Mouse (Mus musculus): ENCODE measurements at regions not wholly inside any gene's neighbourhood (a gene's known extent, or its start where the extent isn't known, plus 50 kb on each side); places are given as distances from the start of the nearest gene placed in this dataset.

DNA sequence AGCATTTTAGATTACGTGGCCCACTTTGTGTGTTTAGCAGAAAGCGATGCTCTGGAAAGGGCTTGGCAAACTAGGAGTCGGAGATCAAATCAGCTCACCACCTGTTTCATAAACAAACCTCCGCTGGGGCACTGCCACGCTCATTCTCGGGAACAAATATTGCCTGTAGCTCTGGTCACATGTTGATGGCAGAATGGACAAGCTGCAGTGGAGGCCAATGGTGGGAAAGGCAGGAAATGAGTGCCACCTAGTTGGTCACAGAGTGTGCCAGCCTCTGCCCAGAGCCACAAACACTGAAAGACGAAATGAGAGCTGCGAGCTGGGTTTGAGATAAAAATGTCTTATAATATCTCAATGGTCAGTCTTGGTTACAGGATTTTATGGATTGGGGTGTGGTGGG lies 259.2 kb upstream of the Csf3r start:
- H3K27ac ChIP-seq (replicated peaks; ENCODE audit: low read depth, low read length) = no peak overlapping the region
- no peaks in the 10 kb centered on the region; the same call in 1 of the 2 replicates for H3K9me3 ChIP-seq (ENCODE audit: control insufficient read depth, low read length)
- no peak overlapping the region for H3K4me2 ChIP-seq (ENCODE audit: low read depth, severe bottlenecking)
- H3K9ac ChIP-seq (ENCODE audit: low read length) = no peak overlapping the region
- no peaks in the 10 kb centered on the region for H3K4me1 ChIP-seq (ENCODE audit: control insufficient read depth, insufficient read depth, low read length)
- H3K27me3 ChIP-seq (ENCODE audit: control insufficient read depth, insufficient read depth, low read length) = no peaks in the 10 kb centered on the region
- ATAC-seq (ENCODE audit: insufficient number of reproducible peaks, low FRiP score, low TSS enrichment, low read depth) (no peak), DNase-seq (ENCODE audit: low spot score) (no peak)
- WGBS = 85% methylated on average over 8 of the region's 8 CpGs
- H3K36me3 ChIP-seq (ENCODE audit: control insufficient read depth, insufficient read depth, low read length) = no peaks in the 10 kb centered on the region
- H3K4me3 ChIP-seq (ENCODE audit: low read depth, low read length) = no peak overlapping the region

GRCm38 (mm10) chr4:125777126-125777525 lies 247.2 kb upstream of the Csf3r start:
- 0 out of 2 replicates have a peak, but pooled peaks cover 5% of the 10 kb centered on the region for H3K27me3 ChIP-seq (ENCODE audit: control insufficient read depth, insufficient read depth, low read length)
- no peaks in the 10 kb centered on the region for H3K9me3 ChIP-seq (ENCODE audit: control insufficient read depth, low read length)
- ATAC-seq (ENCODE audit: insufficient number of reproducible peaks, low FRiP score, low TSS enrichment, low read depth) (no peak), DNase-seq (ENCODE audit: low spot score) (no peak)
- H3K4me3 ChIP-seq (ENCODE audit: low read depth, low read length) = no peak overlapping the region
- no peaks in the 10 kb centered on the region for H3K4me1 ChIP-seq (ENCODE audit: control insufficient read depth, insufficient read depth, low read length)
- H3K4me2 ChIP-seq (ENCODE audit: low read depth, severe bottlenecking) = no peak overlapping the region
- no peak overlapping the region for H3K9ac ChIP-seq (ENCODE audit: low read length)
- H3K27ac ChIP-seq (replicated peaks; ENCODE audit: low read depth, low read length) = no peak overlapping the region
- no peaks in the 10 kb centered on the region for H3K36me3 ChIP-seq (ENCODE audit: control insufficient read depth, insufficient read depth, low read length)
- 82% methylated on average over 4 of the region's 4 CpGs for WGBS

DNA sequence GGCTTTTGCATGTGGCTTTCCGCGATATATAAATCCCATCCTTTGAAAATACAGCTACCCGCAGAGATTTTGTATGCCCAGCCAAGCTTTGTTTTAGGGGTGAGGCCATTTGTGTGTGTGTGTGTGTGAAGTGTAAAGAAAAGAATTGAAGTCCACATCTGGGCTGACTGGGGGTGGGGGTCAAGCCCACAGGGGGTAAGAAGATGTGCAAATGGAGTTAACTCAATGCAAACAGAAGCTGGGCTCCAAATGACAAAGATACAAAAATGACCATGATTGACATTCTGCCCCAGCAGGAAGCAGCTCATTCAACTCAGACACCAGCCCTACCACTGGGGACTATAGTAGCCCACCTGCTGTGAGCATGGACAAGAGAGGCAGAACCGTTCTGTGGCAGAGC lies 244.2 kb upstream of the Csf3r start:
- Histone ChIP-seq H3K4me2 (ENCODE audit: low read depth, severe bottlenecking) (no peak overlapping the region), H3K4me3 (ENCODE audit: low read depth, low read length) (no peak overlapping the region), H3K27ac (replicated peaks; ENCODE audit: low read depth, low read length) (no peak overlapping the region), H3K27me3 (ENCODE audit: control insufficient read depth, insufficient read depth, low read length) (0 out of 2 replicates have a peak, but pooled peaks cover 5% of the 10 kb centered on the region), H3K9me3 (ENCODE audit: control insufficient read depth, low read length) (no peaks in the 10 kb centered on the region), H3K9ac (ENCODE audit: low read length) (no peak overlapping the region), H3K36me3 (ENCODE audit: control insufficient read depth, insufficient read depth, low read length) (no peaks in the 10 kb centered on the region), H3K4me1 (ENCODE audit: control insufficient read depth, insufficient read depth, low read length) (no peaks in the 10 kb centered on the region)
- DNase-seq (ENCODE audit: low spot score) (no peak), ATAC-seq (ENCODE audit: insufficient number of reproducible peaks, low FRiP score, low TSS enrichment, low read depth) (no peak)
- 54% methylated on average over 4 of the region's 4 CpGs for WGBS

- H3K27ac ChIP-seq (replicated peaks; ENCODE audit: low read depth, low read length) = no peak overlapping the region
- WGBS = 13% methylated on average over 12 of the region's 12 CpGs
- H3K4me1 ChIP-seq (ENCODE audit: control insufficient read depth, insufficient read depth, low read length) = no peaks in the 10 kb centered on the region
- no peak overlapping the region for H3K4me2 ChIP-seq (ENCODE audit: low read depth, severe bottlenecking)
- no peaks in the 10 kb centered on the region for H3K9me3 ChIP-seq (ENCODE audit: control insufficient read depth, low read length)
- H3K36me3 ChIP-seq (ENCODE audit: control insufficient read depth, insufficient read depth, low read length) = no peaks in the 10 kb centered on the region
- no peak overlapping the region for H3K4me3 ChIP-seq (ENCODE audit: low read depth, low read length)
- 0 out of 2 replicates have a peak, but pooled peaks cover 5% of the 10 kb centered on the region for H3K27me3 ChIP-seq (ENCODE audit: control insufficient read depth, insufficient read depth, low read length)
- ATAC-seq (ENCODE audit: insufficient number of reproducible peaks, low FRiP score, low TSS enrichment, low read depth) (no peak), DNase-seq (ENCODE audit: low spot score) (no peak)
- no peak overlapping the region for H3K9ac ChIP-seq (ENCODE audit: low read length)
Observed at GRCm38 (mm10) chr4:125780921-125781487, 243.3 kb upstream of the Csf3r start.

GRCm38 (mm10) chr4:125782346-125782745 lies 242.0 kb upstream of the Csf3r start:
- no peak overlapping the region for H3K9ac ChIP-seq (ENCODE audit: low read length)
- DNase-seq (ENCODE audit: low spot score) (no peak), ATAC-seq (ENCODE audit: insufficient number of reproducible peaks, low FRiP score, low TSS enrichment, low read depth) (no peak)
- H3K4me3 ChIP-seq (ENCODE audit: low read depth, low read length) = no peak overlapping the region
- no peak overlapping the region for H3K27ac ChIP-seq (replicated peaks; ENCODE audit: low read depth, low read length)
- no peak overlapping the region for H3K4me2 ChIP-seq (ENCODE audit: low read depth, severe bottlenecking)
- H3K4me1 ChIP-seq (ENCODE audit: control insufficient read depth, insufficient read depth, low read length) = no peaks in the 10 kb centered on the region
- 0 out of 2 replicates have a peak, but pooled peaks cover 5% of the 10 kb centered on the region for H3K27me3 ChIP-seq (ENCODE audit: control insufficient read depth, insufficient read depth, low read length)
- no peaks in the 10 kb centered on the region for H3K36me3 ChIP-seq (ENCODE audit: control insufficient read depth, insufficient read depth, low read length)
- no peaks in the 10 kb centered on the region for H3K9me3 ChIP-seq (ENCODE audit: control insufficient read depth, low read length)
- 61% methylated on average over 3 of the region's 3 CpGs for WGBS

DNA sequence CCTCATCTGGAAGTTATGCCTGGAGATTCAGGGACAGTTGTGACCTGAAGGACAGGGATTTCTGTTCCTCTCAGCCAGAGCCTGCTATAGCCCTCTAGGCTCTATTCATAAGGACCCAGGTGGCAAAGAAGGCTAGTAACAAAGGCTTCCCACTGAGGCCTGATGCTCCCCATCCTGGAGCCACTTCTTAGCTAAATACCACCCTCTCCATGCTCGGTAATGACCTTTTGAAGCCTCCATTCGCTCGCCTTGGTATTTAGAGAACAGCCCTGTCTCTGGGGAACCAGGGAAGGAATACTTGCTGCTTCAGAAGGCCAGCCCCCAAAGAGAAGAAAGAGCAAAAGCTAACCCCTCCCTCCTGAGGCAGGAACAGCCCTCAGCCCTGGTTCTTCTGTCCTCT lies 238.3 kb upstream of the Csf3r start:
- H3K4me2 ChIP-seq (ENCODE audit: low read depth, severe bottlenecking) = no peak overlapping the region
- no peaks in the 10 kb centered on the region for H3K9me3 ChIP-seq (ENCODE audit: control insufficient read depth, low read length)
- H3K4me3 ChIP-seq (ENCODE audit: low read depth, low read length) = no peak overlapping the region
- 17% methylated on average over 3 of the region's 3 CpGs for WGBS
- ATAC-seq (ENCODE audit: insufficient number of reproducible peaks, low FRiP score, low TSS enrichment, low read depth) = no peak
- H3K4me1 ChIP-seq (ENCODE audit: control insufficient read depth, insufficient read depth, low read length) = no peaks in the 10 kb centered on the region
- DNase-seq (ENCODE audit: low spot score) = no peak
- no peak overlapping the region for H3K27ac ChIP-seq (replicated peaks; ENCODE audit: low read depth, low read length)
- H3K9ac ChIP-seq (ENCODE audit: low read length) = no peak overlapping the region
- 0 out of 2 replicates have a peak, but pooled peaks cover 4% of the 10 kb centered on the region for H3K27me3 ChIP-seq (ENCODE audit: control insufficient read depth, insufficient read depth, low read length)
- no peaks in the 10 kb centered on the region for H3K36me3 ChIP-seq (ENCODE audit: control insufficient read depth, insufficient read depth, low read length)

DNA sequence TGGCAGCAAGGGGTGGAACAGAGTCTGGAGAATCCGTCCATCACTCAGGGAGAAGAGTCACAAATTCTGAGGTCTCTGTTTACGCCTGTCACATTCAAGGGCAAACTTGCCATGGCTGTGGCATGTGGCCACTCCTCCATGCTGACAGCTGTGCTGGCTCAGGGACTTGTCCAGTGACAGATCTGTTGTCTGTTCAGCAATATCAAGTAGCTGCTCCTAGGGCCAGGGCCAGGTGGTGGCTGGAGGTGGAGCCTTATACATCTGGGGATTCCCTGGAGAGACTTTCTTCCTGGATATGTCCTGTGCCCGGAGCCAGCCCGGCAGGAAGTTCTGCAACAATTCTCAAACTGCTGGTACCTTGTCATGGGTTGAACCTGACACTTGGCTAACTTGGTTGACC lies 229.7 kb upstream of the Csf3r start:
- Histone ChIP-seq H3K9ac (ENCODE audit: low read length) (no peak overlapping the region), H3K27ac (replicated peaks; ENCODE audit: low read depth, low read length) (no peak overlapping the region), H3K4me3 (ENCODE audit: low read depth, low read length) (no peak overlapping the region), H3K27me3 (ENCODE audit: control insufficient read depth, insufficient read depth, low read length) (no peaks in the 10 kb centered on the region), H3K4me2 (ENCODE audit: low read depth, severe bottlenecking) (no peak overlapping the region), H3K36me3 (ENCODE audit: control insufficient read depth, insufficient read depth, low read length) (no peaks in the 10 kb centered on the region), H3K4me1 (ENCODE audit: control insufficient read depth, insufficient read depth, low read length) (no peaks in the 10 kb centered on the region), H3K9me3 (ENCODE audit: control insufficient read depth, low read length) (no peaks in the 10 kb centered on the region)
- 83% methylated on average over 4 of the region's 4 CpGs for WGBS
- ATAC-seq (ENCODE audit: insufficient number of reproducible peaks, low FRiP score, low TSS enrichment, low read depth) = no peak
- no peak for DNase-seq (ENCODE audit: low spot score)

DNA sequence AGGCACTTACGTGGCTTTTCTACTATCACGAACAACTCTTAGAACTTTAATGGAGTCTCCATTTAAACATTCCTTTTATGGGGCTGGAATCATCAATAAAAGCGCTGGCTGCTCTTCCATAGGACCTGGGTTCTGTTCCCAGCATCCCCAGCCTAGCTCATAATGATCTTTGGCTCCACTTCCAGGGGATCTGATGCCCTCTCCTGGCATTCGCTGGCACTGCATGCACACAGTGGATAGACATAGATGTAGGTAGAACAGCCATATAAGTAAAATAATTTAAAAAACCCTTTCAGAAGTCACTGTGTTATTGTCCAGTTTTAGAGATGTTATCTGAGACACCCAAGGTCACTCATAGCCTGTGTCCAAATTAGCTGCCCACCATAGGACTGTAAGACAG lies 216.4 kb upstream of the Csf3r start:
- no peaks in the 10 kb centered on the region for H3K9me3 ChIP-seq (ENCODE audit: control insufficient read depth, low read length)
- H3K4me2 ChIP-seq (ENCODE audit: low read depth, severe bottlenecking) = no peak overlapping the region
- 88% methylated on average over 4 of the region's 4 CpGs for WGBS
- DNase-seq (ENCODE audit: low spot score) (no peak), ATAC-seq (ENCODE audit: insufficient number of reproducible peaks, low FRiP score, low TSS enrichment, low read depth) (no peak)
- H3K27ac ChIP-seq (replicated peaks; ENCODE audit: low read depth, low read length) = no peak overlapping the region
- H3K27me3 ChIP-seq (ENCODE audit: control insufficient read depth, insufficient read depth, low read length) = no peaks in the 10 kb centered on the region
- no peak overlapping the region for H3K9ac ChIP-seq (ENCODE audit: low read length)
- H3K4me1 ChIP-seq (ENCODE audit: control insufficient read depth, insufficient read depth, low read length) = peaks cover 9% of the 10 kb centered on the region
- H3K36me3 ChIP-seq (ENCODE audit: control insufficient read depth, insufficient read depth, low read length) = no peaks in the 10 kb centered on the region
- H3K4me3 ChIP-seq (ENCODE audit: low read depth, low read length) = no peak overlapping the region

Measured in limb, embryonic 11.5 days (tissue).